Mouse (Mus musculus): Measurements from ENCODE around the gene Tmem107. TPM values are rescaled to one million over a fixed set of nuclear protein-coding genes. Genes with fewer than 3 reads are reported as not detected.

Gene Tmem107
- total RNA-seq, 2 experiments from 2014 or later, result 10.4 to 48.9 TPM

DNA sequence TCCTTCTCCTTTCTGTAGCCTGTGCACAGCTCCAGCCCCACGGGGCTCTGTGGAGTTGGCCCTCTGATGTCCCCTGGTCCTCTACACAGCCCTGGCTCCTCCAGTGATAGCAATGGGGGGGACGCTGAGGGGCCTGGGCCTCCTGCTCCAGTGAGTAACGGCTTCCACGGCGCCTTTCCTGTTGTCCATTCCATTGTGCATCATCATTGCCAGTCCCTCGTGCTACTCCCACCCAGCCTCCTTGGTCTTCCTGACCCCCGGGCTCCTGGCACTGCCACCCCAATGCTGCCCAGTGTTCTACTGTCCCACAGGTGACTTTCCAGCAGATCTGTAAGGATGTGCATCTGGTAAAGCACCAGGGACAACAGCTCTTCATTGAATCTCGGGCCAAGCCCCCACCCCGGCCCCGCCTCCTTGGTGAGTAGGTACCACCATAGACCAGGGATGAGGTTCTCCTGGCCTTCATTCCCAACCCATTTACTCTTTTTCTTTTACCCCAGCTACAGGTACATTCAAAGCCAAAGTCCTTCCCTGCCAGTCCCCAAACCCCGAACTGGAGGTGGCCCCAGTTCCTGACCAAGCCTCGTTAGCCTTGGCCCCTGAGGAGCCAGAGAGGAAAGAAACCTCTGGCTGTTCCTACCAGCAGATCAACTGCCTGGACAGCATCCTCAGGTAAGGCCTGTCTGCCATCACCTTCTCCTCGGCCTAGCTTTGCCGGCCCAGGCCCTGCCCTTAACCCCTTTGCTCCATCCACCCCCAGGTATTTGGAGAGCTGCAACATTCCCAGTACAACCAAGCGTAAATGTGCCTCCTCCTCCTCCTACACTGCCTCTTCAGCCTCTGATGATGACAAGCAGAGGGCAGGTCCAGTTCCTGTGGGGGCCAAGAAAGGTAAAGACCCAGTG, 33.2 kb downstream of the Tmem107 start:
- ATAC-seq (replicated peaks; ENCODE audit: poor library complexity, severe bottlenecking), result no peak

DNA sequence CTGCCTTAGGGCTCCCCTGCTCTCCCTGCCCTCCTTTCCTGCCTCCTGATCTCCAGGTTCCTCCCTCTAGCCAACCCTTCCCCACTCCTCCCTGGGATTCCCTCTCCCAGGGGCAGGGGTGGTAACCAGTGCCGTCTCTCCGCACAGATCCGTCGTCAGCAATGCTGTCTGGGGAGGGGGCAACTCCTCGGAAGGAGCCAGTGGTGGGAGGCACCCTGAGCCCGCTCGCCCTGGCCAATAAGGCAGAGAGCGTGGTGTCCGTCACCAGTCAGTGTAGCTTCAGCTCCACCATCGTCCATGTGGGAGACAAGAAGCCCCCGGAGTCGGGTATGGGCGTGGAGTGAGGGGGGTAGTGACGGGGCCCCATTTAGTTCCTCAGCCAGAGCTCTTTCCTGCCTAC, 33.9 kb downstream of the Tmem107 start:
- no peak for ATAC-seq (replicated peaks; ENCODE audit: poor library complexity, severe bottlenecking)

DNA sequence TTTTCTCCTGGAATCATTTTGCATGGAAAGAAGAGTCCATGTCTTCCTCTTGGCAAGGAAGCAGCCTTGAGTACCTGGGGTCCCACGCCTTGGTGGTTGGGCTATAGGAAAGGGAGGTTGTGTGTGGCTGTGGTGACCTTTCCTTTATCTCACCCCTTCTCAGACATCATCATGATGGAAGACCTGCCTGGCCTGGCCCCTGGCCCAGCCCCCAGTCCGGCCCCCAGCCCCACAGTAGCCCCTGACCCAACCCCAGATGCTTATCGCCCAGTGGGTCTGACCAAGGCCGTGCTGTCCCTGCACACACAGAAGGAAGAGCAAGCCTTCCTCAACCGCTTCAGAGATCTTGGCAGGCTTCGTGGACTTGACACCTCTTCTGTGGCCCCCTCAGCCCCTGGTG, 34.6 kb downstream of the Tmem107 start:
- ATAC-seq (replicated peaks; ENCODE audit: poor library complexity, severe bottlenecking), result no peak

- no peak for ATAC-seq (replicated peaks; ENCODE audit: poor library complexity, severe bottlenecking)
Observed at GRCm38 (mm10) chr11:69105796-69106195, 35.2 kb downstream of the Tmem107 start.

DNA sequence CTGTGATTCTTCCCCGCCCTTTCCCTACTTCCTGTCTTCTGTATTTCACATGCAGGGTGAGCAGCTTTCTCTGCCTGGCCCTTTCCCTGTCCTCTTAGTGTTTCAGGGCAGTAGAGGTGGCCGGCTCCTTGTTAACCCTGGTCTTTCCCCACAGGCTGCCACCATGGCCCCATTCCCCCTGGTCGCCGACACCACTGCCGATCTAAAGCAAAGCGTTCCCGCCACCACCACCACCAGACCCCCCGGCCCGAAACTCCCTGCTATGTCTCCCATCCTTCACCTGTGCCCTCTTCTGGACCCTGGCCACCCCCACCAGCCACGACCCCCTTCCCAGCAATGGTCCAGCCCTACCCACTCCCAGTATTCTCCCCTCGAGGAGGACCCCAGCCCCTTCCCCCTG, 35.7 kb downstream of the Tmem107 start:
- no peak for ATAC-seq (replicated peaks; ENCODE audit: poor library complexity, severe bottlenecking)

GRCm38 (mm10) chr11:69106842-69107241, 36.2 kb downstream of the Tmem107 start:
- ATAC-seq (replicated peaks; ENCODE audit: poor library complexity, severe bottlenecking), result no peak

DNA sequence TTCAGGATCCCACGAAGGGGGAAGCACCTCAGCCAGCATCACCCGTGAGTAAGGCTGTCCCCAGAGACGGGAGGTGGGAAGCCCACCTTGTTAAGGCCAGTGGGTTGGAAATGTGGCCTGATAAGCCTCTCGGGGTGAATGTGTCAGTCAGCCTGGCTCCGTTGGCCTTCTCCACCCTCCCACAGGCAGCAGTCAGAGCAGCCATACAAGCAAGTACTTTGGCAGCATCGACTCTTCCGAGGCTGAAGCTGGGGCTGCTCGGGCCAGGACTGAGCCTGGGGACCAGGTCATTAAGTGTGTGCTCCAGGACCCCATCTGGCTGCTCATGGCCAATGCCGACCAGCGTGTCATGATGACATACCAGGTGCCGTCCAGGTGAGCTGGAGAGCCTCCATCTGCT, 37.1 kb downstream of the Tmem107 start:
- no peak for ATAC-seq (replicated peaks; ENCODE audit: poor library complexity, severe bottlenecking)

DNA sequence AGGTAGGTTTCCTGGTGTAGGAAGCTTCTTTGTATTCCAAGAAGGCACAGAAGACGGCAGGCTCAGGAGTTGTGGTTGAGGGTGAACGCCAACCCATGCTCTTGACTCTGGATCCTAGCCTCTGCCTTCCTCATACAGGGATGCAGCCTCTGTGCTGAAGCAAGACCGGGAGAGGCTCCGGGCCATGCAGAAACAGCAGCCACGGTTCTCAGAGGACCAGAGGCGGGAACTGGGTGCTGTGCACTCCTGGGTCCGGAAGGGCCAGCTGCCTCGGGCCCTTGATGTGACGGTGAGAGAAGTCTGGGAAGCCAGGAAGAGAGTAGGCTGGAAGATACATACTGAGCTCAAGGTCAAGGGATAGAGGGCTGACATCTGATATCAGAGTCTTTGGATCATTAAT, 37.6 kb downstream of the Tmem107 start:
- no peak for ATAC-seq (replicated peaks; ENCODE audit: poor library complexity, severe bottlenecking)

GRCm38 (mm10) chr11:69109032-69109900, 38.7 kb downstream of the Tmem107 start:
- ATAC-seq (replicated peaks; ENCODE audit: poor library complexity, severe bottlenecking), result no peak

DNA sequence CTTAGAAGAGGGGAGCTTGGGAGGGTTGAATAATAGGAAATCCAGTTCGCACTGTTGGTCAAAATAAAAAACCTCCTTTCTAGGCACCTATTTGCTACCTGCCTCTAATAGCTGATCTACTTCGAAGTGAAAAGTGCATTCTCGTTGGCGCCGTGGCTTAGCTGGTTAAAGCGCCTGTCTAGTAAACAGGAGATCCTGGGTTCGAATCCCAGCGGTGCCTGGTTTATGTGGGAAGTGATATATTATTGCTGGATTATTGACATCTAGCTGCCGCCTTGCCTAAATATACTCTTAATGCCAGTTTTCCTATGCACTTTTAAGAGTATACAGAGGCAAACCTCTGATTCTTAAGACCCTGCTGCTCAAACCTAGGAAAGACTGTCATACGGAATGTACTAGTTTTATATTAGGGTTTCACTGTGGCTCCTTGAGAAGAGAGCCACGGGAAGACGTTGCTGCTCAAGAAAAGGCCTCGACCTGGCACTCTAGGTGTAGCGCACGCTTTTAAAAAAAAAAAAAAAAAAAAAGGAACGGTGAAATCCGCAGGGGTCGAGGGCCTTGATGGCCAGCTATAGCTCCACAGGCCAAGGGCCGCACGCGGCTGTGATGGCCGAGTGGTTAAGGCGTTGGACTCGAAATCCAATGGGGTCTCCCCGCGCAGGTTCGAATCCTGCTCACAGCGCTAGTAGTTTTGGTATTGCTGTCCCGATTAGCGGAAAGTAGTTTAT, 39.9 kb downstream of the Tmem107 start:
- ATAC-seq (replicated peaks; ENCODE audit: poor library complexity, severe bottlenecking), result peak; percentile 71

- ATAC-seq (replicated peaks; ENCODE audit: poor library complexity, severe bottlenecking), result no peak
Observed at GRCm38 (mm10) chr11:69111051-69111810, 40.6 kb downstream of the Tmem107 start.

DNA sequence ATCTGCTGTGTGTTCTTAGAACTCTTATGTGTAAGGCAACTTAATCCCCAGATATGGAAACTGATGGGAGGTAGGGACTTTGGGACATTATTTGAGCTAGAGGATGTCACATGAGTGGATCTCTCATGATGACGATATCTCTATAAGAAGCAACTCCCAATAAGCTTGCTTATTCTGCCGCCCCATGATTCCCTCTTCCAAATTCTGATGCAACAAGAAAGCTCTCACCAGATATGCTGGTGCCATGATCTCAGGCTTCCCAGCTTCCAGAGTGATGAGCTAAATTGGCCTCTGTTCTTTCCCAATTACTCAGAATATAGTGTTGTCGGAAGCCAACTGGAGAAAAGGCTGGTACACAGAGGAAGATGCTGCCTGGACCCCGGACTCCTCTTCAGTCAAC, 41.3 kb downstream of the Tmem107 start:
- no peak for ATAC-seq (replicated peaks; ENCODE audit: poor library complexity, severe bottlenecking)

DNA sequence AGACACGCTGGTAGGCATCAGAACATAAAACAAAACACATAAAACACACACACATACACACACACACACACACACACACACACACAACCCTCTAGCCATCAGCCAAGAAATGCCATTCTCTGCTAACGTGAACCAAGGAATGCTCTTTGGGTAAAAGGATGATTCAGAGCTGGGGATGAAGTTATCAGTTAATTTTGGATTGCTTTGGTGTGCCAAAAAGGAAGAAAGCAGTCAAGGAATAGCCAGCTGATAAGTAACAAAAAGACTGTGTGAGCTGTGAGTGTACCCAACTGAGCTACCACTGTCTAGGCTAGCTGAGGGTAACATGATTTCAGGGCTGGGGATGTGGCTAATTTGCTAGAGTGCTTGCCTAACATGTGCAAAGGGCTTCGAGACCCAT, 43.4 kb downstream of the Tmem107 start:
- no peak for ATAC-seq (replicated peaks; ENCODE audit: poor library complexity, severe bottlenecking)

DNA sequence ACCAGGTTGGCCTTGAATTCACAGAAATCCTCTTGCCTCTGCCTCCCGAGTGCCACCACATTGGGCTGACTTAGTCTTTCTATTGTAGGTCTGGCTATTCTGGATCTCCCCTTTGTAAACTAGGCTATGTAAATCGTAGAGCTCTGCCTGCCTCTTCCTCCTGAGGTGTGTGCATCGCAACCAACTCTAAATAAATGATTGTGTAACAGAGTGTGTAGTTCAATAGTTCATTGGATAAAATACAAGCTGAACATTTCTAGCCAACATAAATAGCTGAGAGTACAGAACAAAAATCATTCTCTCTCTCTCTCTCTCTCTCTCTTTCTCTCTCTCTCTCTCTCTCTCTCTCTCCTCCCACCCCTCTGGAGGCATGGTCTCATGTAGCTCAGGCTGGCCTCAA, 44.0 kb downstream of the Tmem107 start:
- ATAC-seq (replicated peaks; ENCODE audit: poor library complexity, severe bottlenecking), result no peak

DNA sequence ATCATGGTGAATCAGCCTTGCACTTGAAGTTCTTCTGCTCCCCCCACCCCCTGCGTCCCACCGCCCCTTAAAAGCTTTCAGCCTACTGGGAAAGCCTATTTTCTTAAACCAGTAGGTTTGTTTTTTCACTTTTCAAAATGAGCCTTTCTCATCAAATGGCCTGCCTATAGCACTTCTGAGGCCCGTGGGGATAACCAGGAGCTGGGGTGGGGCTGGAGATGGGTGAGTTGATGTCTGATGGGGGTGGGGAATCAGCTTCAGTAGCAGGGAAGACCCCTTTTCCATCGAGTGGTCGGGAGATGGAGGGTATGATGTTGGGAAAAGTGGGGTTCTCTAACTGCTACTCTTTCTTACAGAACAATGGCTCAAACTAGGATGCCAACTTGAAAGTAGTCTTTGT, 46.2 kb downstream of the Tmem107 start:
- ATAC-seq (replicated peaks; ENCODE audit: poor library complexity, severe bottlenecking), result no peak

DNA sequence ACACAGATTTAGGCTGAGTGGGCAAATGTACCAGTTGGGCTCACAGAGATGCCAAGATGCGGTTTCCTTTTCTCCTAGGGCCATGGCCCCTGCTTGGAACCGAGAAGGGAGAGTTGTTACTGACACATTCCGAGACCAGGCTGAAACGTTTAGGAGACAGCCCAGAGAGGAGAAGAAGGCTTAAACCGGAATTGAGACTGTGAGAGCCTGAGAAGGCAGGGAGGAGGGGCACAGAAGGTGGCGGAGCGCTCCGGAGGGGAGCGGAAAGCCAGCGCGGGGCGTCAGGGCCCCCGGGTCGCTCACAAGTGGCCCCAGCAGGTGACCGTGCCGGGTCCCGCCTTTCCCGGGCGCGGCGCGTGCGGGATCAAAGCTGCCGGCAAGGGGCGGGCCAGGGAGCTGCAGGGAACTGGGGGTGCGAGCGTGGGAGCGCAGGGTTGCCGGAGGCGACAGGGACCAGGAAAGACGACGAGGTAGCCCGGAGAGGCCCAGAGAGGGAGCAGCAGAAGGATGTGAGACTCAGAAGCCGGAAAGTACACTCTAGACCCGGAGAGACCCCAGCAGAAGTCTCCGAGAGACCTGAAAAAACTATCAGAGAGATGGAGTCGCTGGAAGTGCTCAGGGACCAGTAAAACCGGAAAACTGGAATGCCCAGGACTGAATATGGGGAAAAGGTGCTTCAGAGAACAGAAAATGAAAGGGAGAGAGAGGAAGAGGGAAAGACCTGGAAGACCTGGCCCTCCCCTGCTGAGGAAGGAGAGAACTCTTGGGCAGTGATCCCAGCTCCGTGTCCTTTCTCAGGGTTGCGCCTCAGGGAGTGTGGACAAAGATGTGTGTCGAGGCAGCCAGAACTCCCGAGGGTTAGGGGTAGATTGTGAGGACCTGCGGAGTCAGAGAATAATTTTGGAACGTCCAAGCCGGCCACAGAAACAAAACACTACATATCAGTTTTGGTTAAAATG, 47.4 kb downstream of the Tmem107 start:
- ATAC-seq (replicated peaks; ENCODE audit: poor library complexity, severe bottlenecking), result peak; percentile 33

- 0 out of 2 replicates have a peak, but pooled peaks have one; percentile 10 for ATAC-seq (replicated peaks; ENCODE audit: poor library complexity, severe bottlenecking)
Observed at GRCm38 (mm10) chr11:69118765-69119164, 48.2 kb downstream of the Tmem107 start.

DNA sequence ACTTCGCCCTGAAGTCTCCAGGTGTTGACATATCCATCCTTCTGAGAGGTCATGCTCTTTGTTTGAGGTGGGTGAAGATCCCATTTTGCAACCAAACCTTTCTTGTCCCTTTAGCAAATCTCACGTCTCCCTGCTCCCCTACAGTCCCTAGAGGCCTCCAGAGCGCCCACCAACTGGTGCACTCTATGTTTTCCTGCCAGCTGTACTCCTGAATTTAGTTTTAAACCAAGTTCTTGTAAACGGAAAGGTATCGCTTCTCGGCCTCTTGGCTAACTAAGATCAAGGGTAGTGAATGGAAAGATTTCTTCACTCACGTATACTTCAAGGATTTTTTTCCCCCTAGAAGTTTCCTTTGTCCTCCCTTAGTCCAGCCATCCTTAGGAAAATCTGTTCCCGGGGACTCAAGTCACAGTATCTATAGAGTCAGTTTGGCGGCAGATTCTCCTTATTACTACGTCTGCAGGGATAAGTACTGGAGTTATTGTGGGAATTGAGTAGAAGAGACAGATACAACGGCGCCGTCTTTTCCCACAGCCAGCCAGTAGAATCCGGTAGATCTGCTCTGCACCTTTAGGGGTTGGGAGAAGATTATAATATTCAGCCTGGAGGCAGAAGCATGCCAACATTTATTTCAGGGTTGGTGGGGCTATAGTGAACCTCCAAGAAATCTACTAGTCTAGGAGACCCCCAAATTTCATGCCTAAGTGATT, 49.0 kb downstream of the Tmem107 start:
- no peak for ATAC-seq (replicated peaks; ENCODE audit: poor library complexity, severe bottlenecking)
